Comparison of ENCODE assay signal across 34 mouse cellular contexts in genomic region chr19:11852652-11853051, GRCm38 (mm10). TPM values are rescaled to one million over a fixed set of nuclear protein-coding genes. Genes with fewer than 3 reads are reported as not detected.
DNase-seq lines count a peak whose midpoint lies in the region; ATAC-seq and TF ChIP-seq lines count a peak whose summit lies in the region.
"Had no signal": no experiment of that assay in that cellular context is flagged by ENCODE, and none has a peak within 500 bp of the region (broad histone marks: within the 10 kb centered on the region; RNA-seq: fewer than 3 reads in every experiment).

No protein-coding gene starts in this region.

- ATAC-seq in common myeloid progenitor, adult 5-6 weeks (replicated peaks; ENCODE audit: low read depth, poor library complexity, severe bottlenecking) = peak; percentile 62; the same call in 1 of the 2 replicates
- ATAC-seq: forebrain, embryonic 13.5 days; forebrain, embryonic 16.5 days; hindbrain, embryonic 16.5 days; intestine, embryonic 15.5 days had no signal

- TF ChIP-seq POLR2A in MEL (IDR thresholded peaks at IDR 0.05; ENCODE audit: control insufficient read depth in 1 of 2, insufficient read depth in 1 of 2, low read depth in 1 of 2, low read length in 2 of 2, poor library complexity in 1 of 2) = no peak

- DNase-seq in A20 (ENCODE audit: low read depth, low spot score) (peak; percentile 68), MEL (ENCODE audit: low read depth, low spot score) (peak; percentile 78)
- DNase-seq in splenic B cell, adult 2 months (ENCODE audit: low read depth, low spot score) = peak; percentile 3
- DNase-seq in lung, postnatal 10 days = no peak
- no peak for DNase-seq in cerebellum, postnatal 36 days
- DNase-seq in urinary bladder, adult 2 months (ENCODE audit: low spot score) = no peak
- DNase-seq: adrenal gland, postnatal 10 days; adrenal gland, postnatal 36 days; cerebellum, adult 18-20 months; cerebellum, adult 9-10 months; cerebellum, postnatal 14 days; embryo, embryonic 11 days; gastrocnemius, postnatal 10 days; gastrocnemius, postnatal 36 days; heart, adult 11 months; heart, postnatal 36 days had no signal

- peak; percentile 12 to 84; a peak in 3 of 4 replicates for TF ChIP-seq EP300 in MEL (IDR thresholded peaks at IDR 0.05; ENCODE audit: low read depth in 1 of 2, low read length in 2 of 2)

- H3K36me3 ChIP-seq in MEL (ENCODE audit: control insufficient read depth in 1 of 2, insufficient read depth in 2 of 2, low read length in 2 of 2) = peaks cover 0 to 14% of the 10 kb centered on the region in 2 experiments; a peak in 2 of 4 replicates
- no peaks in the 10 kb centered on the region for H3K36me3 ChIP-seq in splenic B cell, adult 2 months (ENCODE audit: control insufficient read depth, insufficient read depth, low read length, poor library complexity, severe bottlenecking)
- H3K36me3 ChIP-seq: embryonic facial prominence, embryonic 10.5 days; embryonic facial prominence, embryonic 13.5 days; hindbrain, embryonic 10.5 days; hindbrain, embryonic 13.5 days; intestine, embryonic 15.5 days had no signal

- no peaks in the 10 kb centered on the region for H3K9me3 ChIP-seq in MEL (replicated peaks; ENCODE audit: insufficient read depth, low read length)
- H3K9me3 ChIP-seq: embryonic facial prominence, embryonic 10.5 days; embryonic facial prominence, embryonic 13.5 days; forebrain, embryonic 13.5 days; hindbrain, embryonic 10.5 days; hindbrain, embryonic 13.5 days; intestine, embryonic 15.5 days had no signal

- H3K4me1 ChIP-seq in MEL (ENCODE audit: control insufficient read depth in 1 of 2, insufficient read depth in 2 of 2, low read length in 2 of 2) = peaks cover 2 to 6% of the 10 kb centered on the region in 2 experiments; a peak in 1 of 4 replicates
- H3K4me1 ChIP-seq: embryonic facial prominence, embryonic 10.5 days; embryonic facial prominence, embryonic 13.5 days; forebrain, embryonic 13.5 days; hindbrain, embryonic 10.5 days; hindbrain, embryonic 13.5 days; intestine, embryonic 15.5 days had no signal

- H3K4me3 ChIP-seq in MEL (ENCODE audit: control insufficient read depth in 1 of 2, insufficient read depth in 1 of 2, low read depth in 2 of 2, low read length in 2 of 2) = no peak overlapping the region
- H3K4me3 ChIP-seq: embryonic facial prominence, embryonic 10.5 days; embryonic facial prominence, embryonic 13.5 days; erythroblast, embryonic 14.5 days; forebrain, embryonic 13.5 days; hindbrain, embryonic 10.5 days; hindbrain, embryonic 13.5 days; intestine, embryonic 15.5 days had no signal

- no peak overlapping the region for H3K9ac ChIP-seq in MEL (ENCODE audit: control insufficient read depth, low read depth, low read length, poor library complexity, severe bottlenecking)
- H3K9ac ChIP-seq: embryonic facial prominence, embryonic 13.5 days; forebrain, embryonic 13.5 days; hindbrain, embryonic 13.5 days; intestine, embryonic 15.5 days had no signal

- H3K27ac ChIP-seq in MEL (ENCODE audit: control insufficient read depth, low read depth, low read length) = no peak overlapping the region
- H3K27ac ChIP-seq: embryonic facial prominence, embryonic 10.5 days; embryonic facial prominence, embryonic 13.5 days; forebrain, embryonic 13.5 days; hindbrain, embryonic 10.5 days; hindbrain, embryonic 13.5 days; intestine, embryonic 15.5 days had no signal

- no peak for TF ChIP-seq RAD21 in MEL (IDR thresholded peaks at IDR 0.05; ENCODE audit: low read depth, low read length)

- no peaks in the 10 kb centered on the region for H3K79me2 ChIP-seq in MEL (ENCODE audit: control insufficient read depth, insufficient read depth, low read length, poor library complexity)

- no peaks in the 10 kb centered on the region for H3K27me3 ChIP-seq in MEL (ENCODE audit: control insufficient read depth in 1 of 2, insufficient read depth in 2 of 2, low read length in 2 of 2)
- no peaks in the 10 kb centered on the region for H3K27me3 ChIP-seq in splenic B cell, adult 2 months (ENCODE audit: control insufficient read depth, insufficient read depth, low read length, poor library complexity, severe bottlenecking)
- H3K27me3 ChIP-seq: embryonic facial prominence, embryonic 13.5 days; forebrain, embryonic 13.5 days; hindbrain, embryonic 13.5 days; intestine, embryonic 15.5 days had no signal

- TF ChIP-seq CTCF in MEL (IDR thresholded peaks at IDR 0.05 in 2 of 3, conservative IDR thresholded peaks at IDR 0.05 in 1 of 3; ENCODE audit: control insufficient read depth in 1 of 3, insufficient read depth in 1 of 3, low read depth in 2 of 3, low read length in 3 of 3, poor library complexity in 1 of 3, severe bottlenecking in 1 of 3) = no peak

TF ChIP-seq in MEL, 35 proteins besides CTCF, POLR2A, EP300 and RAD21:
- TF ChIP-seq ETS1 (IDR thresholded peaks at IDR 0.05; ENCODE audit: low read depth, low read length) (peak; percentile 41), SIN3A (IDR thresholded peaks at IDR 0.05; ENCODE audit: low read length) (no peak), MYB (IDR thresholded peaks at IDR 0.05; ENCODE audit: low read depth, low read length) (peak; percentile 31; the same call in 1 of the 2 replicates), ZNF384 (IDR thresholded peaks at IDR 0.05; ENCODE audit: low read depth, low read length) (no peak), NELFE (IDR thresholded peaks at IDR 0.05; ENCODE audit: low read depth, low read length) (no peak), TCF12 (IDR thresholded peaks at IDR 0.05; ENCODE audit: low read depth, low read length) (0 out of 2 replicates have a peak, but pooled peaks have one; percentile 7), RCOR1 (IDR thresholded peaks at IDR 0.05; ENCODE audit: low read depth, low read length) (peak; percentile 43; the same call in 1 of the 2 replicates), GATA1 (IDR thresholded peaks at IDR 0.05; ENCODE audit: low read depth, low read length) (peak; percentile 33; the same call in 1 of the 2 replicates)

RNA-seq across cellular contexts. Expression of gene Olfr1418, which starts 8.2 kb away (rescaled TPM):
- total RNA-seq in MEL (2012; rRNA removed) = 0.03 TPM in 1 of 2 replicates, not detected in the other
- not detected for polyA plus RNA-seq in MEL (2012; ENCODE audit: insufficient read depth in 1 of 2, insufficient read length in 2 of 2, low read depth in 1 of 2, low replicate concordance in 2 of 2, missing spikeins in 1 of 2)
- total RNA-seq in common myeloid progenitor, adult 5-6 weeks (2017) = not detected in 2 replicates
- not detected in 2 replicates for polyA plus RNA-seq in urinary bladder, adult 2 months (2012; rRNA removed)
- total RNA-seq: adrenal gland, adult 18-20 months; adrenal gland, postnatal 10 days; adrenal gland, postnatal 36 days; ES-E14; gastrocnemius, adult 18-20 months; gastrocnemius, postnatal 10 days; gastrocnemius, postnatal 36 days; heart, adult 8-10 months; heart, postnatal 36 days had no signal
- polyA plus RNA-seq: cortical plate, adult 2 months; embryonic facial prominence, embryonic 10.5 days; embryonic facial prominence, embryonic 13.5 days; erythroblast, embryonic 14.5 days; forebrain, embryonic 13.5 days; forebrain, embryonic 16.5 days; heart, embryonic 11.5 days; heart, embryonic 14.5 days; heart, postnatal 0 days; hindbrain, embryonic 10.5 days; hindbrain, embryonic 13.5 days; hindbrain, embryonic 16.5 days; intestine, embryonic 15.5 days had no signal

RNA-seq across cellular contexts. Expression of gene Olfr1417, which starts 13.6 kb away (rescaled TPM):
- not detected in 2 replicates for total RNA-seq in MEL (2012; rRNA removed)
- polyA plus RNA-seq in MEL (2012; ENCODE audit: insufficient read depth in 1 of 2, insufficient read length in 2 of 2, low read depth in 1 of 2, low replicate concordance in 2 of 2, missing spikeins in 1 of 2) = not detected
- not detected in 2 replicates for total RNA-seq in common myeloid progenitor, adult 5-6 weeks (2017)
- 0.08 TPM in 1 of 2 replicates, not detected in the other for polyA plus RNA-seq in urinary bladder, adult 2 months (2012; rRNA removed)
- total RNA-seq: adrenal gland, adult 18-20 months; adrenal gland, postnatal 10 days; adrenal gland, postnatal 36 days; ES-E14; gastrocnemius, adult 18-20 months; gastrocnemius, postnatal 10 days; gastrocnemius, postnatal 36 days; heart, adult 8-10 months; heart, postnatal 36 days had no signal
- polyA plus RNA-seq: cortical plate, adult 2 months; embryonic facial prominence, embryonic 10.5 days; embryonic facial prominence, embryonic 13.5 days; erythroblast, embryonic 14.5 days; forebrain, embryonic 16.5 days; heart, embryonic 11.5 days; heart, postnatal 0 days; hindbrain, embryonic 10.5 days; hindbrain, embryonic 13.5 days; intestine, embryonic 15.5 days had no signal

RNA-seq across cellular contexts. Expression of gene Olfr1419, which starts 22.3 kb away (rescaled TPM):
- not detected in 2 replicates for total RNA-seq in MEL (2012; rRNA removed)
- not detected for polyA plus RNA-seq in MEL (2012; ENCODE audit: insufficient read depth in 1 of 2, insufficient read length in 2 of 2, low read depth in 1 of 2, low replicate concordance in 2 of 2, missing spikeins in 1 of 2)
- total RNA-seq in common myeloid progenitor, adult 5-6 weeks (2017) = not detected in 2 replicates
- polyA plus RNA-seq in urinary bladder, adult 2 months (2012; rRNA removed) = 0.03 TPM in 1 of 2 replicates, not detected in the other
- total RNA-seq: adrenal gland, adult 18-20 months; adrenal gland, postnatal 10 days; adrenal gland, postnatal 36 days; ES-E14; gastrocnemius, adult 18-20 months; gastrocnemius, postnatal 10 days; gastrocnemius, postnatal 36 days; heart, adult 8-10 months; heart, postnatal 36 days had no signal
- polyA plus RNA-seq: embryonic facial prominence, embryonic 10.5 days; embryonic facial prominence, embryonic 13.5 days; erythroblast, embryonic 14.5 days; forebrain, embryonic 13.5 days; forebrain, embryonic 16.5 days; heart, embryonic 11.5 days; heart, embryonic 14.5 days; heart, postnatal 0 days; hindbrain, embryonic 10.5 days; hindbrain, embryonic 13.5 days; hindbrain, embryonic 16.5 days; intestine, embryonic 15.5 days had no signal

RNA-seq across cellular contexts. Expression of gene Stx3, which starts 33.4 kb away (rescaled TPM):
- total RNA-seq in MEL (2012; rRNA removed) = 0.33 and 0.73 TPM in 2 replicates
- polyA plus RNA-seq in MEL (2012; ENCODE audit: insufficient read depth in 1 of 2, insufficient read length in 2 of 2, low read depth in 1 of 2, low replicate concordance in 2 of 2, missing spikeins in 1 of 2) = 1 to 10 TPM in 1 of 2 experiments, not detected in 1; 3.0 TPM
- total RNA-seq in common myeloid progenitor, adult 5-6 weeks (2017) = 17.7 and 20.7 TPM in 2 replicates
- polyA plus RNA-seq in urinary bladder, adult 2 months (2012; rRNA removed) = 16.9 and 19.3 TPM in 2 replicates
- polyA plus RNA-seq: erythroblast, embryonic 14.5 days had no signal

RNA-seq across cellular contexts. Expression of gene Olfr1420, which starts 33.7 kb away (rescaled TPM):
- not detected in 2 replicates for total RNA-seq in MEL (2012; rRNA removed)
- under 1 TPM in 1 of 2 experiments, not detected in 1; 0.03 TPM for polyA plus RNA-seq in MEL (2012; ENCODE audit: insufficient read depth in 1 of 2, insufficient read length in 2 of 2, low read depth in 1 of 2, low replicate concordance in 2 of 2, missing spikeins in 1 of 2)
- total RNA-seq in common myeloid progenitor, adult 5-6 weeks (2017) = not detected in 2 replicates
- not detected in 2 replicates for polyA plus RNA-seq in urinary bladder, adult 2 months (2012; rRNA removed)
- total RNA-seq: adrenal gland, adult 18-20 months; adrenal gland, postnatal 10 days; adrenal gland, postnatal 36 days; ES-E14; gastrocnemius, adult 18-20 months; gastrocnemius, postnatal 10 days; gastrocnemius, postnatal 36 days; heart, adult 8-10 months; heart, postnatal 36 days had no signal
- polyA plus RNA-seq: cortical plate, adult 2 months; embryonic facial prominence, embryonic 10.5 days; erythroblast, embryonic 14.5 days; forebrain, embryonic 16.5 days; hindbrain, embryonic 10.5 days; hindbrain, embryonic 13.5 days; hindbrain, embryonic 16.5 days; intestine, embryonic 15.5 days had no signal

Comparison
In these comparisons a context has a peak if more than half of its experiments do, and no peak if none do; other contexts are left out.
1. DNase-seq: peak in A20 (single experiment), MEL (single experiment) and splenic B cell, adult 2 months (single experiment); none in lung, postnatal 10 days (single experiment), cerebellum, postnatal 36 days (0 of 2) and urinary bladder, adult 2 months (single experiment).